Mouse (Mus musculus): ENCODE data around the gene Abhd15. TPM values are rescaled to one million over a fixed set of nuclear protein-coding genes. Genes with fewer than 3 reads are reported as not detected.

The Abhd15 gene
- polyA plus RNA-seq, 1 experiment from 2014 or later = 1.9 TPM

Other genes starting within 250 kb of the Abhd15 start
- gene Coro6, start 52.7 kb upstream of the Abhd15 start, polyA plus RNA-seq (2014; fragmentation: Nextera tagmentation; extraction: Ambion mirVana) = 0.09 and 0.43 TPM in 2 replicates
- gene Ankrd13b, start 25.4 kb upstream of the Abhd15 start, polyA plus RNA-seq (2014; fragmentation: Nextera tagmentation; extraction: Ambion mirVana) = 7.1 TPM in 2 replicates
- 15.1 and 18.1 TPM in 2 replicates for gene Git1, start 21.6 kb upstream of the Abhd15 start, polyA plus RNA-seq (2014; fragmentation: Nextera tagmentation; extraction: Ambion mirVana)
- 32.8 and 38.7 TPM in 2 replicates for gene Trp53i13, start 859 bp downstream of the Abhd15 start, polyA plus RNA-seq (2014; fragmentation: Nextera tagmentation; extraction: Ambion mirVana)
- not detected in 2 replicates for gene Gm10392, start 4.1 kb downstream of the Abhd15 start, polyA plus RNA-seq (2014; fragmentation: Nextera tagmentation; extraction: Ambion mirVana)
- 23.2 and 24.1 TPM in 2 replicates for gene Taok1, start 92.7 kb downstream of the Abhd15 start, polyA plus RNA-seq (2014; fragmentation: Nextera tagmentation; extraction: Ambion mirVana)
- 9.9 and 10.3 TPM in 2 replicates for gene Nufip2, start 171.0 kb downstream of the Abhd15 start, polyA plus RNA-seq (2014; fragmentation: Nextera tagmentation; extraction: Ambion mirVana)
- gene Cryba1, start 210.2 kb downstream of the Abhd15 start, polyA plus RNA-seq (2014; fragmentation: Nextera tagmentation; extraction: Ambion mirVana) = not detected in 2 replicates
- gene Myo18a, start 248.1 kb downstream of the Abhd15 start, polyA plus RNA-seq (2014; fragmentation: Nextera tagmentation; extraction: Ambion mirVana) = 18.4 and 22.3 TPM in 2 replicates

Data from stomach, embryonic 14.5 days (tissue).